Mouse (Mus musculus) ES-Bruce4 (cell line): Measurements from ENCODE around the gene Col4a1.

Experiments used
- CTCF ChIP-seq: IDR thresholded peaks from one replicate; pipeline ENCODE4 v1.8.1; 2011; ENCODE audit warnings: low read depth, low read length
- EP300 ChIP-seq: IDR thresholded peaks from 2 replicates; pipeline ENCODE4 v1.6.1; 2011; ENCODE audit warnings: low read depth, low read length; ENCODE audit not compliant: insufficient read depth

DNA sequence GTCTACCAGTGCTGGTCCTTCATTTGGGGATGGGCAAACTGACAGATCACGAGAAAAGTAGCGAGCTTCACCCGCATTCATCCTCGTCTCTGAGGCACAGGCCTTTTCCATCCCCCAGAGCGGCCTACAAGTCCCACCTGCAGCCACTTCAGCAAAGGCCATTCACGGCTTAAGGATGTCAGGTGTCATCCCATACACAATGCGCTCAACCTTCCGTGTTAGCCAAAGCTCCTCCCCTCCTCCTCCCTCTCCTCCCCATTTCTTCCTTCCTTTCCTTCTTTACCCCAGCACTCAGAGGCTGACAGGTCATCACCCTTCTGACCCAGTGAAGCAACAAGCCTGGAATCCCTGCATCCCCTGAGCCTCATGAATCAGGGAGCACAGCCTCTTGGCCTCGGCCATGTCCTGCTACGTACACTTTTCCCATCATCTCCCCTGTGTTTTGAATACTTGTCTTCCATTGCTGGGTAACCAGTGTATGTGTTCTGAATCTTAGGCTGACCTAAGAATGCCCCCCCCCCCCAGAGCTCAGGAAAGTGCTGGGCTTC lies 31.8 kb downstream of the Col4a1 start:
- TF ChIP-seq EP300 = no peak
- TF ChIP-seq CTCF = no peak
